Mouse (Mus musculus) mature B cell (primary cell): ENCODE results near the gene Lpcat3.

Experiments used
- in situ Hi-C: fragments of 300-500 bp; cut with MboI; formaldehyde crosslinking; loops from 2 replicates; pipeline ENCODE4 v1.14.3; 2019

The Lpcat3 gene

GRCm38 (mm10) chr6:124706061-124706627, 43.3 kb downstream of the Lpcat3 start:
- in situ Hi-C loops = no loop called here

GRCm38 (mm10) chr6:124708289-124708889, 45.6 kb downstream of the Lpcat3 start:
- in situ Hi-C loops = no loop called here

- in situ Hi-C loops = loop anchor here (10.0 kb wide), 1 partner anchor 323 kb away; the partner anchor contains the start of gene Ing4
Observed at GRCm38 (mm10) chr6:124711824-124712782, 49.3 kb downstream of the Lpcat3 start, which contains the start of the genes Emg1 and Phb2. TSS of gene Emg1 (minus strand) at chr6:124712178. TSS of gene Phb2 (plus strand) at chr6:124712336.

GRCm38 (mm10) chr6:124712918-124713317, 50.1 kb downstream of the Lpcat3 start:
- in situ Hi-C loops = loop anchor here (10.0 kb wide), 1 partner anchor 322 kb away; the partner anchor contains the start of gene Ing4

- in situ Hi-C loops = loop anchor here (10.0 kb wide), 1 partner anchor 318 kb away; the partner anchor contains the start of gene Ing4
Observed at GRCm38 (mm10) chr6:124716864-124717490, 54.1 kb downstream of the Lpcat3 start.

GRCm38 (mm10) chr6:124717968-124718367, 55.1 kb downstream of the Lpcat3 start:
- in situ Hi-C loops = loop anchor here (10.0 kb wide), 1 partner anchor 317 kb away; the partner anchor contains the start of gene Ing4

- in situ Hi-C loops = loop anchor here (10.0 kb wide), 1 partner anchor 316 kb away; the partner anchor contains the start of gene Ing4
Observed at GRCm38 (mm10) chr6:124718703-124719102, 55.9 kb downstream of the Lpcat3 start.

GRCm38 (mm10) chr6:124719354-124719978, 56.6 kb downstream of the Lpcat3 start:
- in situ Hi-C loops = loop anchor here (10.0 kb wide), 1 partner anchor 315 kb away; the partner anchor contains the start of gene Ing4

- in situ Hi-C loops = no loop called here
Observed at GRCm38 (mm10) chr6:124720904-124721303, 58.1 kb downstream of the Lpcat3 start.

- in situ Hi-C loops = no loop called here
Observed at GRCm38 (mm10) chr6:124722876-124723473, 60.1 kb downstream of the Lpcat3 start.

GRCm38 (mm10) chr6:124723541-124723940, 60.7 kb downstream of the Lpcat3 start:
- in situ Hi-C loops = no loop called here

- in situ Hi-C loops = no loop called here
Observed at GRCm38 (mm10) chr6:124724472-124724871, 61.6 kb downstream of the Lpcat3 start.

- in situ Hi-C loops = no loop called here
Observed at GRCm38 (mm10) chr6:124728621-124729020, 65.8 kb downstream of the Lpcat3 start.

- in situ Hi-C loops = no loop called here
Observed at GRCm38 (mm10) chr6:124729850-124730705, 67.3 kb downstream of the Lpcat3 start.

GRCm38 (mm10) chr6:124731038-124731437, 68.2 kb downstream of the Lpcat3 start:
- in situ Hi-C loops = no loop called here

- in situ Hi-C loops = no loop called here
Observed at GRCm38 (mm10) chr6:124732476-124733370, 69.9 kb downstream of the Lpcat3 start.

- in situ Hi-C loops = no loop called here
Observed at GRCm38 (mm10) chr6:124734417-124734816, 71.6 kb downstream of the Lpcat3 start.

- in situ Hi-C loops = no loop called here
Observed at GRCm38 (mm10) chr6:124737040-124737439, 74.2 kb downstream of the Lpcat3 start.
